Mouse (Mus musculus): ENCODE measurements around the gene Preb.

DNA sequence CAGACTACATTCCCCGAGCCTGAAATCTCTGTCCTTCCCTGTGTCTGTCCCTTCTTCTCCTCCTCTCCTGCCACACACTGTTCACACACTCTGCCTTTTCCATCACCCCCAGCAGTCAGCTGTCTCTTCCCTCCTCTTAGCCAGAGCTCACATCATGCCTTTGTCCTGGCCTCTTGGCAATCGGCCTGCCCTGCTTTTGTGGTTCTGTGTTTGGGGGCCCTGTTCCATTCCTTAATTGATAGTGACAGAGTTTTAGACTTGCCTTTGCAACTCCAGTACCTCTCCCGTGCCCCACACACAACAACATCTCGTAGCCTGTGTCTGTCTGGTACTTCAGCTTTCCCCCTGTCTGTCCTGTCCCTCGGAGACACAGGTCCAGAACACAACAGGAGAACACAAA, 48.0 kb downstream of the Preb start:
- TF ChIP-seq CTCF (IDR thresholded peaks at IDR 0.05; ENCODE audit: low read depth), result no peak
- no peak for TF ChIP-seq EP300 (IDR thresholded peaks at IDR 0.05; ENCODE audit: low read depth)
